Mouse (Mus musculus) brown adipose tissue, adult 24 weeks (tissue): ENCODE measurements around the gene Vps13d. TPM values are rescaled to one million over a fixed set of nuclear protein-coding genes. Genes with fewer than 3 reads are reported as not detected.

Source experiments
- H3K27ac ChIP-seq: fragments of 200-500 bp; replicated peaks from 2 replicates; pipeline ENCODE4 v1.5.1; 2012; ENCODE audit warnings: low read depth, mild to moderate bottlenecking, low read length
- H3K4me1 ChIP-seq: fragments of 200-500 bp; 2 replicates; pipeline ENCODE4 v1.6.1; 2012; ENCODE audit warnings: low read length, mixed read lengths; ENCODE audit not compliant: control insufficient read depth, insufficient read depth, insufficient read length
- H3K4me3 ChIP-seq: fragments of 200-500 bp; 2 replicates; pipeline ENCODE4 v1.5.1; 2012; ENCODE audit warnings: low read depth, mild to moderate bottlenecking, low read length, moderate library complexity; ENCODE audit not compliant: insufficient read depth
- polyA plus RNA-seq: library from polyadenylated mRNA; stranded (reverse); fragments of >200 nt; gene quantifications from 2 replicates; pipeline ENCODE4 v1.2.4, GENCODE M21; 2012; ENCODE audit not compliant: missing spikeins, insufficient read depth, insufficient read length

Vps13d gene
- polyA plus RNA-seq, 1 experiment = 30.9 TPM

- H3K27ac ChIP-seq = no peak overlapping the region
- H3K4me1 ChIP-seq = peaks cover 18% of the 10 kb centered on the region
- no peak overlapping the region for H3K4me3 ChIP-seq
Measured at GRCm38 (mm10) chr4:145219240-145219985, 24.6 kb upstream of the Vps13d start.

- no peak overlapping the region for H3K4me3 ChIP-seq
- H3K27ac ChIP-seq = no peak overlapping the region
- H3K4me1 ChIP-seq = peaks cover 18% of the 10 kb centered on the region
Measured at GRCm38 (mm10) chr4:145217837-145218236, 23.0 kb upstream of the Vps13d start.

GRCm38 (mm10) chr4:145217046-145217445 is 22.2 kb upstream of the Vps13d start:
- H3K4me1 ChIP-seq = peaks cover 18% of the 10 kb centered on the region
- no peak overlapping the region for H3K4me3 ChIP-seq
- H3K27ac ChIP-seq = no peak overlapping the region

- H3K27ac ChIP-seq = no peak overlapping the region; the same call in 1 of the 2 replicates
- H3K4me1 ChIP-seq = 0 out of 2 replicates have a peak, but pooled peaks cover 7% of the 10 kb centered on the region
- H3K4me3 ChIP-seq = no peak overlapping the region
Measured at GRCm38 (mm10) chr4:145215396-145215795, 20.6 kb upstream of the Vps13d start.

- Histone ChIP-seq H3K4me1 (0 out of 2 replicates have a peak, but pooled peaks cover 7% of the 10 kb centered on the region), H3K4me3 (no peak overlapping the region), H3K27ac (peak overlapping the region; percentile 37)
Measured at GRCm38 (mm10) chr4:145214786-145215174, 20.0 kb upstream of the Vps13d start.

- H3K4me1 ChIP-seq = peaks cover 10% of the 10 kb centered on the region
- no peak overlapping the region for H3K4me3 ChIP-seq
- H3K27ac ChIP-seq = no peak overlapping the region
Measured at GRCm38 (mm10) chr4:145213999-145214785, 19.4 kb upstream of the Vps13d start.

GRCm38 (mm10) chr4:145211076-145211475 is 16.3 kb upstream of the Vps13d start:
- no peak overlapping the region for H3K27ac ChIP-seq
- H3K4me1 ChIP-seq = peaks cover 25% of the 10 kb centered on the region
- H3K4me3 ChIP-seq = no peak overlapping the region

GRCm38 (mm10) chr4:145210564-145210963 is 15.8 kb upstream of the Vps13d start:
- no peak overlapping the region for H3K4me3 ChIP-seq
- peaks cover 25% of the 10 kb centered on the region for H3K4me1 ChIP-seq
- no peak overlapping the region for H3K27ac ChIP-seq

GRCm38 (mm10) chr4:145209690-145210088 is 14.9 kb upstream of the Vps13d start:
- Histone ChIP-seq H3K4me1 (peaks cover 18% of the 10 kb centered on the region), H3K4me3 (no peak overlapping the region), H3K27ac (no peak overlapping the region)

GRCm38 (mm10) chr4:145209076-145209689 is 14.4 kb upstream of the Vps13d start:
- H3K27ac ChIP-seq = no peak overlapping the region
- H3K4me3 ChIP-seq = no peak overlapping the region
- peaks cover 18% of the 10 kb centered on the region for H3K4me1 ChIP-seq

- Histone ChIP-seq H3K4me1 (peaks cover 18% of the 10 kb centered on the region), H3K4me3 (no peak overlapping the region), H3K27ac (peak overlapping the region; percentile 54)
Measured at GRCm38 (mm10) chr4:145207718-145208371, 13.0 kb upstream of the Vps13d start.

GRCm38 (mm10) chr4:145204779-145205178 is 10.0 kb upstream of the Vps13d start:
- Histone ChIP-seq H3K27ac (no peak overlapping the region), H3K4me3 (no peak overlapping the region), H3K4me1 (peaks cover 27% of the 10 kb centered on the region)

GRCm38 (mm10) chr4:145203305-145203704 is 8.5 kb upstream of the Vps13d start:
- Histone ChIP-seq H3K27ac (no peak overlapping the region), H3K4me3 (no peak overlapping the region)

GRCm38 (mm10) chr4:145201424-145201823 is 6.6 kb upstream of the Vps13d start:
- Histone ChIP-seq H3K27ac (no peak overlapping the region), H3K4me1 (peaks cover 12% of the 10 kb centered on the region), H3K4me3 (no peak overlapping the region)

More at GRCm38 (mm10) chr4:145203305-145203704, 8.5 kb upstream of the Vps13d start:
- peaks cover 21% of the 10 kb centered on the region for H3K4me1 ChIP-seq
